Mouse (Mus musculus): ENCODE measurements around the gene March9. TPM values are rescaled to one million over a fixed set of nuclear protein-coding genes. Genes with fewer than 3 reads are reported as not detected.

The March9 gene
- total RNA-seq (2015) (0.05 and 0.10 TPM in 2 replicates), total RNA-seq (2017) (0.08 TPM in 1 of 2 replicates, not detected in the other)

DNA sequence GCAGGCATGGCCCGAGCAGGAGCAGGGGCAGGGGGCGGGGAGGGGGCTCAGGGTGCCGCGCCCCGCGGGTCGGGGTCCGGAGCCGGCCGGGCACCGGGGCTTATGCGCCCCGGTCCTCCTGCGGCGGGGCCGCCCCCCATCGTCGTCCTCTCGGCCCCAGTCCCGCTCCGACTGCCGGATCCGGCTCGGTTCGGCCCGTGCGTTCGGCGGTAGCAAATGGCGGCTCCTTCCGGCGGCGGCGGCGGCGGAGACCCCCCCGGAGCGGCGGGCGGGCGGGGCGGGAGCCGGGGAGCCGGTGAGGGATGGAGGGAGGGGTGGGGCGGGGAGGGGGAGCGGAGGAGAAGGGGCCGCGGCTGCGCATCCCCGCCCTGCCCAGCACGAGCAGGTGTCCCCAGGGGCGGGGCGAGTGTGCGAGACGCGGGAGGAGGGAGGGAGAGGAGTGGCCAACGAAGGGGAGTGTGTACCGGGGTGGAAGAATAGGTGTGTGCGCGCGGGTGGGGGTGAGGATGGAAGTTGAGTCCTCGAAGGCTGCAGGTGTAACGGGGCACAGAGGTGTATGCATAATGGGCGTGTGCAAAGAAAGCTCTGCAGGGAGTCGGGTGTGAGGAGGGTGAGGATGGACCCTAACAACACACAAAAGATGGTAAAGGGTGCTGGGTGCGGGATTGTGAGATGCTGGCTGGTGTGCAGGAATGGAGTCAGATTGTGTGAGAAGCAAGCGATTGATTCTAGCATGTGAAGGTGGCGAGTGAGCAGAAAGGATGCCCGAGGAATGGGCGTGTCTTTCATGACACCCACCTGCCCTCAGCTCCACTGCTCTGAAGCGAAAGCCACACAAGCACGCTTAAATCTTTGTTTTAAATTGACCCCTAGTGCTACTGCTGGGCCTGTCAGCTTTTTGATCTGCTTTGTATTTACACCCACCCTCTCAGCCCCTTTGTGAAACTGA is at the start of gene March9:
TSS of gene March9 (minus strand) at position 217 of the 949 bp plus-strand sequence.
- ATAC-seq (replicated peaks; ENCODE audit: poor library complexity) = 0 out of 2 replicates have a peak, but pooled peaks have one; percentile 9

DNA sequence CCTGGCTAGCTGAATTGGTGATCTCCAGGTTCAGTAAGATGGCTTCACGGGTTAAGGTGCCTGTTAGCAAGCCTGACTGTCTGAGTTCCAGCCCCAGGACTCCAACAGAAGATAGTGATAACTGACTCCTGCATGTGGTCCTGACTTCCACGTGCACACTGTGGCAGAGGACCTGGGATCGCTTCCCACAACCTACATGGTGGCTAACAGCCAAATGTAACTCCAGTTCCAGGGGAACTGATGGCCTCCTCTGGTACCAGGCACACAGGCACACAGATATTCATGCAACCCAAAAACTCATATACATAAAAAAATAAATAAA is 48.2 kb upstream of the March9 start:
- peak; percentile 20 for ATAC-seq (replicated peaks; ENCODE audit: poor library complexity)

GRCm38 (mm10) chr10:127107563-127108261 is 47.7 kb upstream of the March9 start:
- ATAC-seq (replicated peaks; ENCODE audit: poor library complexity) = peak; percentile 43

GRCm38 (mm10) chr10:127103631-127104030 is 43.6 kb upstream of the March9 start:
- peak; percentile 47 for ATAC-seq (replicated peaks; ENCODE audit: poor library complexity)

DNA sequence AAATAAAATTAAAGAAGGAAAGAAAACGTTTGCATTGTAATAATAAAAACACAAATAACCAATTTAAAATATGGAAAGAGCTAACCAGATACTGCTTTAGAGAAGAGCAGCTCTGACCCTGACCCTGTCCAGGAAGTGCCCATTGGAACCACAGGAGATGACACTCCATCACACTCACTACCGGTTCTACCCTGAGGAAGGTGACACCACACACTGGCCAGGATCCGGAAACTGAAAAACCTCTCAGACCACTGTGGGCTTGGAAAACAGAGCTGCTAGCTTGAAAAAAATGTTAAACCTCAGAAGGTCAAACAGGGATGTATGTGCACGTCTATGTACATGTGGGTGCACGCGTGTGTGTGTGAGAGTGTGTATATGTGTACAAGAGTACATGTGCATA is 41.2 kb upstream of the March9 start:
- ATAC-seq (replicated peaks; ENCODE audit: poor library complexity) = peak; percentile 38

- ATAC-seq (replicated peaks; ENCODE audit: poor library complexity) = peak; percentile 40
These were observed 40.4 kb upstream of the March9 start for GRCm38 (mm10) chr10:127100414-127100813.

GRCm38 (mm10) chr10:127099868-127100267 is 39.9 kb upstream of the March9 start:
- peak; percentile 7; the same call in 1 of the 2 replicates for ATAC-seq (replicated peaks; ENCODE audit: poor library complexity)

DNA sequence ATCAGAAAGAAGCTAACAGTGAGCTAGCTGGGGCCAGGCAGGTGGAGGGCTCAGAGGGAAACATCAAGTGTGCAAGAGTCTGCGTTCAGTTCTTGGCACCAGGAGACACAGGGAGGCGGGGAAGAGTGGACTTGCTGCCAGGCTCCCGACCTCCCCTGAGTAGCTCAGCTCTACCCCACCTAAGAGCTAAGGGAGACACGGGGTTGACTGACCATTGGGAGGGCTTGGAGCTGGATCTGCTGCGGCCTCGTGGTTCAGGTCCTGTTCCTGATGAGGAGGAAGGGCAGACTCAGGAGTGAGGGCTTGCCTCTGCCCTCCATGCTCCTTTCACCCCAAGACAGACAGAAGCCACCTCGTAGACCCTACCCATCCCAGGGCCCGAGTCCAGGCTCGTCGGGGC is 39.2 kb upstream of the March9 start:
- no peak for ATAC-seq (replicated peaks; ENCODE audit: poor library complexity)

DNA sequence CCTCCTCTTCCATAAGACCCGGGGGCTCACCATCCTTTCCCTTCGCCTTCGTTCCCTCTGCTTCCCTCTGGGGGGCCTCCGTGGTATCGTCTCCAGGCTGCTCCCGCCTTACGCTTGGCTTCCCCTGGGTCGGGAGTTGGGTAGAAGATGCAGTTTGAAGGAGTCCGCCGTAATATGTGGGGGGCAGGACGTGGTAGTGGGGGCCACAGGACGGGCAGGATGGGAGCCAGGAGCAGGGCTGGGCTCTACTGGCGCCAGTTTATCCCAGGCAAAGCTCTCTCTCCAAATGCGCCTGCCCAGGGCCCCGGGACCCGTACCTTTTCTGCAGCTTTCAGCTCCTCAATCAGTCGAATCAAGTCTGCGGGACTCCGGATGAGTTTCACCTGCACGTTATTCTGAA is 38.5 kb upstream of the March9 start:
- no peak for ATAC-seq (replicated peaks; ENCODE audit: poor library complexity)

- no peak for ATAC-seq (replicated peaks; ENCODE audit: poor library complexity)
These were observed 34.4 kb upstream of the March9 start for GRCm38 (mm10) chr10:127094382-127094802.

GRCm38 (mm10) chr10:127092742-127093141 is 32.8 kb upstream of the March9 start:
- no peak; the same call in 1 of the 2 replicates for ATAC-seq (replicated peaks; ENCODE audit: poor library complexity)

DNA sequence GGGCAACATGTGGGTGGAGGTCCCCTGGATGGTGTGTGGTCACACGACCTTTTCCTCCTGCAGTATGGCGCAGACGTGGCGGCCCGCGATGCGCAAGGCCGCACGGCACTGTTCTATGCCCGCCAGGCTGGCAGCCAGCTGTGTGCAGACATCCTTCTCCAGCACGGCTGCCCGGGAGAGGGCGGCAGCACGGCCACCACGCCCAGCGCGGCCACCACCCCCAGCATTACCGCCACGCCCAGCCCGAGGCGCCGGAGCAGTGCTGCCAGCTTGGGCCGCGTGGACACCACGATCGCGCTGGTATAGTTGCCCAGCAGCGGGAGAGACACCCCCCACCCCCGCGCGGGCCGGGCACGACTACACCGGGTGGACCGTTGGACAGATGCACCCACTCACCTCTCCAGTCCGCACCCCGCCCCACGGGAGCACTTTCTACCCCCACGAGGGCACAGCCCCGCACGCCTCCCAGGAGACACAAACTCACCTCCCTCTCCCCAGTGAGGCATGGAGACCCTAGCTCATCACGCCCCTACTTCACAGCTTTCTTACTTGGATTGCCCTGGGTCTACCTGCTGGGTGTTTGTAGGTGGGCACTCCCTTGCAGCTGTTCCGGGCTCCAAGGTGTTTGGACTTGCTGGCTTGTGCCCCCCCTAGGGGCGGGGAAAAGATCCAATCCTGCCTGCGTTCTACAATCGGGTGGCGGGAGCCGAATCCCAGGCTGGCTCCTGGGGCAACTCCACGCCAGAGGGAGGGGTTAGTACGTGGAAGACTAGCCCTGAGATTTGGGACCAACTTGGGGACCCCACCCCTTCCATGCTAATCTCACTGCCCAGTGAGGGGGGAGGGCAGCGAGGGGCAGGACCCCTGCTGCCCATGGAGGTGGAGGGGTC is 31.8 kb upstream of the March9 start:
- ATAC-seq (replicated peaks; ENCODE audit: poor library complexity) = peak; percentile 15; the same call in 1 of the 2 replicates

- no peak for ATAC-seq (replicated peaks; ENCODE audit: poor library complexity)
These were observed 30.8 kb upstream of the March9 start for GRCm38 (mm10) chr10:127090560-127091411.

GRCm38 (mm10) chr10:127085633-127086032 is 25.6 kb upstream of the March9 start:
- ATAC-seq (replicated peaks; ENCODE audit: poor library complexity) = no peak

DNA sequence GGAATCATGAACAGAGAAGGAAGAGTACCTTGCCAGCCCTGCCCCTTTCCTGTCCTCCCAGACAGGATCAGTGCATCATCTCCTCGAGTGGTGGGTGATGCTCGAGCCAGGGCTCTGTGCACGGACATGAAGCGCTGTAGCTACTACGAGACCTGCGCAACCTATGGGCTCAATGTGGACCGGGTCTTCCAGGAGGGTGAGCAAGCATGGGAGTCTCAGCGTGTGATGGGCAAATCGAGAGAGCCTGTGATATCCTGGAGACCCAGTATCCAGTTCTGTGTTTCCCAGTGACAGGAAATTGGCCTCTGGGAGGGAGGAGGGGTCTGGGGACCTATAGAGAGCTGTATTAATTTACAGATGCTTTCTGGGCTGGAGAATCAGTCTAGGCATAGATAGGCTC is 25.1 kb upstream of the March9 start:
- ATAC-seq (replicated peaks; ENCODE audit: poor library complexity) = no peak

GRCm38 (mm10) chr10:127083915-127084306 is 23.9 kb upstream of the March9 start:
- no peak for ATAC-seq (replicated peaks; ENCODE audit: poor library complexity)

- ATAC-seq (replicated peaks; ENCODE audit: poor library complexity) = no peak
These were observed 23.4 kb upstream of the March9 start for GRCm38 (mm10) chr10:127083292-127083914.

GRCm38 (mm10) chr10:127081996-127082620 is 22.1 kb upstream of the March9 start:
- no peak for ATAC-seq (replicated peaks; ENCODE audit: poor library complexity)
